Mouse (Mus musculus) testis, adult 2 months (tissue): ENCODE measurements around the gene Xrn1.

Experiments
- CTCF ChIP-seq: fragments of 200-500 bp; IDR thresholded peaks from 2 replicates; pipeline ENCODE4 v1.5.1; 2012; ENCODE audit warnings: low read depth, mild to moderate bottlenecking, inconsistent platforms, low read length, moderate library complexity; ENCODE audit not compliant: control insufficient read depth, insufficient read depth, insufficient replicate concordance
- POLR2A ChIP-seq: fragments of 200-500 bp; IDR thresholded peaks from 2 replicates; pipeline ENCODE4 v1.6.1; 2012; ENCODE audit warnings: low read depth, mild to moderate bottlenecking, inconsistent platforms, low read length, moderate library complexity; ENCODE audit not compliant: control insufficient read depth

GRCm38 (mm10) chr9:96010664-96011063 lies 56.1 kb downstream of the Xrn1 start:
- TF ChIP-seq POLR2A (no peak), CTCF (no peak)
